ENCODE assay signal across 26 mouse cellular contexts in genomic region chr5:150543184-150543583, GRCm38 (mm10). TPM values are rescaled to one million over a fixed set of nuclear protein-coding genes. Genes with fewer than 3 reads are reported as not detected.
A peak's percentile ranks its signal among the peaks of the same experiment; 100 is the strongest.
DNase-seq lines count a peak whose midpoint lies in the region; ATAC-seq and TF ChIP-seq lines count a peak whose summit lies in the region.
"Had no signal": no experiment of that assay in that cellular context is flagged by ENCODE, and none has a peak within 500 bp of the region (broad histone marks: within the 10 kb centered on the region; RNA-seq: fewer than 3 reads in every experiment).

No protein-coding gene starts in this region.

- peak; percentile 21 for DNase-seq in heart, adult 11 months
- DNase-seq in heart, postnatal 4 days, result no peak
- DNase-seq in lung, postnatal 25 days (ENCODE audit: low spot score), result no peak
- DNase-seq in MEL (ENCODE audit: low read depth, low spot score), result no peak
- DNase-seq in lung, postnatal 36 days, result peak; percentile 3
- DNase-seq: adrenal gland, adult 2 months; adrenal gland, postnatal 25 days; cerebellum, adult 2 months; cerebellum, postnatal 10 days; gastrocnemius, postnatal 14 days had no signal

- TF ChIP-seq EP300 in MEL (IDR thresholded peaks at IDR 0.05; ENCODE audit: low read depth in 1 of 2, low read length in 2 of 2), result no peak

- no peaks in the 10 kb centered on the region for H3K9me3 ChIP-seq in lung, embryonic 15.5 days
- H3K9me3 ChIP-seq in MEL (replicated peaks; ENCODE audit: insufficient read depth, low read length), result no peaks in the 10 kb centered on the region
- peaks cover 2% of the 10 kb centered on the region; the same call in 1 of the 2 replicates for H3K9me3 ChIP-seq in forebrain, embryonic 13.5 days (replicated peaks)
- H3K9me3 ChIP-seq: embryonic facial prominence, embryonic 15.5 days; forebrain, embryonic 15.5 days; heart, embryonic 12.5 days; hindbrain, embryonic 15.5 days had no signal

- no peak for TF ChIP-seq RAD21 in MEL (IDR thresholded peaks at IDR 0.05; ENCODE audit: low read depth, low read length)

- no peak for TF ChIP-seq POLR2A in MEL (IDR thresholded peaks at IDR 0.05; ENCODE audit: control insufficient read depth in 1 of 2, insufficient read depth in 1 of 2, low read depth in 1 of 2, low read length in 2 of 2, poor library complexity in 1 of 2)

- H3K9ac ChIP-seq in lung, embryonic 15.5 days, result no peak overlapping the region
- H3K9ac ChIP-seq in MEL (ENCODE audit: control insufficient read depth, low read depth, low read length, poor library complexity, severe bottlenecking), result no peak overlapping the region
- no peak overlapping the region for H3K9ac ChIP-seq in forebrain, embryonic 13.5 days
- H3K9ac ChIP-seq: embryonic facial prominence, embryonic 15.5 days; forebrain, embryonic 15.5 days; heart, embryonic 12.5 days; hindbrain, embryonic 15.5 days had no signal

- no peak for TF ChIP-seq CTCF in MEL (IDR thresholded peaks at IDR 0.05 in 2 of 3, conservative IDR thresholded peaks at IDR 0.05 in 1 of 3; ENCODE audit: control insufficient read depth in 1 of 3, insufficient read depth in 1 of 3, low read depth in 2 of 3, low read length in 3 of 3, poor library complexity in 1 of 3, severe bottlenecking in 1 of 3)

- no peak overlapping the region for H3K4me2 ChIP-seq in lung, embryonic 15.5 days
- no peak overlapping the region for H3K4me2 ChIP-seq in forebrain, embryonic 13.5 days
- H3K4me2 ChIP-seq: embryonic facial prominence, embryonic 15.5 days; forebrain, embryonic 15.5 days; heart, embryonic 12.5 days; hindbrain, embryonic 15.5 days had no signal

- no peak overlapping the region for H3K4me3 ChIP-seq in lung, embryonic 15.5 days
- H3K4me3 ChIP-seq in MEL (ENCODE audit: control insufficient read depth in 1 of 2, insufficient read depth in 1 of 2, low read depth in 2 of 2, low read length in 2 of 2), result no peak overlapping the region
- H3K4me3 ChIP-seq in forebrain, embryonic 13.5 days, result no peak overlapping the region
- H3K4me3 ChIP-seq: embryonic facial prominence, embryonic 15.5 days; erythroblast, embryonic 14.5 days; forebrain, embryonic 10.5 days; forebrain, embryonic 15.5 days; heart, embryonic 12.5 days; hindbrain, embryonic 15.5 days had no signal

- peak; percentile 35; the same call in 1 of the 2 replicates for ATAC-seq in lung, embryonic 15.5 days (ENCODE audit: borderline replicate concordance, extremely low read depth, low FRiP score, low TSS enrichment)
- ATAC-seq in forebrain, embryonic 13.5 days, result no peak
- ATAC-seq: forebrain, embryonic 15.5 days had no signal

- 47% methylated on average over 2 of the region's 2 CpGs for WGBS in lung, embryonic 15.5 days
- 95% methylated on average over 2 of the region's 2 CpGs for WGBS in forebrain, embryonic 13.5 days

- no peaks in the 10 kb centered on the region for H3K79me2 ChIP-seq in MEL (ENCODE audit: control insufficient read depth, insufficient read depth, low read length, poor library complexity)

- no peak overlapping the region for H3K27ac ChIP-seq in lung, embryonic 15.5 days
- H3K27ac ChIP-seq in MEL (ENCODE audit: control insufficient read depth, low read depth, low read length), result no peak overlapping the region
- no peak overlapping the region for H3K27ac ChIP-seq in forebrain, embryonic 13.5 days
- H3K27ac ChIP-seq: embryonic facial prominence, embryonic 15.5 days; forebrain, embryonic 10.5 days; forebrain, embryonic 15.5 days; hindbrain, embryonic 15.5 days had no signal

- H3K4me1 ChIP-seq in lung, embryonic 15.5 days, result no peaks in the 10 kb centered on the region
- no peaks in the 10 kb centered on the region for H3K4me1 ChIP-seq in MEL (ENCODE audit: control insufficient read depth in 1 of 2, insufficient read depth in 2 of 2, low read length in 2 of 2)
- H3K4me1 ChIP-seq in forebrain, embryonic 13.5 days, result 0 out of 2 replicates have a peak, but pooled peaks cover 3% of the 10 kb centered on the region
- H3K4me1 ChIP-seq: embryonic facial prominence, embryonic 15.5 days; forebrain, embryonic 10.5 days; forebrain, embryonic 15.5 days; heart, embryonic 12.5 days; hindbrain, embryonic 15.5 days had no signal

- no peaks in the 10 kb centered on the region for H3K27me3 ChIP-seq in lung, embryonic 15.5 days
- H3K27me3 ChIP-seq in MEL (ENCODE audit: control insufficient read depth in 1 of 2, insufficient read depth in 2 of 2, low read length in 2 of 2), result no peaks in the 10 kb centered on the region
- no peaks in the 10 kb centered on the region for H3K27me3 ChIP-seq in forebrain, embryonic 13.5 days
- H3K27me3 ChIP-seq: embryonic facial prominence, embryonic 15.5 days; forebrain, embryonic 15.5 days; heart, embryonic 12.5 days; hindbrain, embryonic 15.5 days had no signal

- peaks cover 17% of the 10 kb centered on the region for H3K36me3 ChIP-seq in lung, embryonic 15.5 days
- peaks cover 0 to 8% of the 10 kb centered on the region in 2 experiments; a peak in 2 of 4 replicates for H3K36me3 ChIP-seq in MEL (ENCODE audit: control insufficient read depth in 1 of 2, insufficient read depth in 2 of 2, low read length in 2 of 2)
- peaks cover 27% of the 10 kb centered on the region for H3K36me3 ChIP-seq in forebrain, embryonic 13.5 days (ENCODE audit: poor library complexity, severe bottlenecking)

TF ChIP-seq in MEL, 35 proteins besides CTCF, POLR2A, EP300 and RAD21:
- TF ChIP-seq GATA1 (IDR thresholded peaks at IDR 0.05; ENCODE audit: low read depth, low read length) (no peak), CHD1 (IDR thresholded peaks at IDR 0.05; ENCODE audit: low read depth, low read length) (no peak), KAT2A (conservative IDR thresholded peaks at IDR 0.05; ENCODE audit: low read depth, low read length) (peak; percentile 42; the same call in 1 of the 2 replicates)

RNA-seq across cellular contexts. Expression of gene Brca2, which starts 20.8 kb away (rescaled TPM):
- total RNA-seq in heart, postnatal 4 days (2021), result 10 to 100 TPM; 19.6 to 22.8 TPM
- polyA plus RNA-seq in lung, embryonic 15.5 days (2015; fragmentation: Nextera tagmentation; extraction: Ambion mirVana), result 23.8 and 29.2 TPM in 2 replicates
- 29.8 and 31.2 TPM in 2 replicates for total RNA-seq in MEL (2012; rRNA removed)
- 100 to 1,000 TPM in 1 of 2 experiments, 10 to 100 TPM in 1; 53.4 to 239 TPM for polyA plus RNA-seq in MEL (2012; ENCODE audit: insufficient read depth in 1 of 2, insufficient read length in 2 of 2, low read depth in 1 of 2, low replicate concordance in 2 of 2, missing spikeins in 1 of 2)
- 23.9 and 29.0 TPM in 2 replicates for polyA plus RNA-seq in forebrain, embryonic 13.5 days (2015; fragmentation: Nextera tagmentation; extraction: Ambion mirVana)

RNA-seq across cellular contexts. Expression of gene Zar1l, which starts 25.2 kb away (rescaled TPM):
- not detected for total RNA-seq in heart, postnatal 4 days (2021)
- polyA plus RNA-seq in lung, embryonic 15.5 days (2015; fragmentation: Nextera tagmentation; extraction: Ambion mirVana), result not detected in 2 replicates
- not detected in 2 replicates for total RNA-seq in MEL (2012; rRNA removed)
- polyA plus RNA-seq in MEL (2012; ENCODE audit: insufficient read depth in 1 of 2, insufficient read length in 2 of 2, low read depth in 1 of 2, low replicate concordance in 2 of 2, missing spikeins in 1 of 2), result not detected
- polyA plus RNA-seq in forebrain, embryonic 13.5 days (2015; fragmentation: Nextera tagmentation; extraction: Ambion mirVana), result not detected in 2 replicates
- total RNA-seq: adrenal gland, adult 2 months; adrenal gland, postnatal 25 days; gastrocnemius, adult 18-20 months; gastrocnemius, postnatal 14 days; heart, adult 8-10 months; heart, postnatal 25 days had no signal
- polyA plus RNA-seq: adrenal gland, adult 2 months; C2C12; cerebellum, adult 2 months; embryonic facial prominence, embryonic 11.5 days; embryonic facial prominence, embryonic 15.5 days; erythroblast, embryonic 14.5 days; forebrain, embryonic 10.5 days; forebrain, embryonic 15.5 days; gonadal fat pad, adult 2 months; heart, embryonic 12.5 days; heart, embryonic 16.5 days; hindbrain, embryonic 11.5 days; hindbrain, embryonic 15.5 days had no signal

RNA-seq across cellular contexts. Expression of gene N4bp2l1, which starts 53.8 kb away (rescaled TPM):
- total RNA-seq in heart, postnatal 4 days (2021), result 1 to 10 TPM; 2.5 to 2.6 TPM
- polyA plus RNA-seq in lung, embryonic 15.5 days (2015; fragmentation: Nextera tagmentation; extraction: Ambion mirVana), result 4.7 and 5.8 TPM in 2 replicates
- total RNA-seq in MEL (2012; rRNA removed), result 2.6 and 2.9 TPM in 2 replicates
- 10 to 100 TPM in 1 of 2 experiments, not detected in 1; 15.0 TPM for polyA plus RNA-seq in MEL (2012; ENCODE audit: insufficient read depth in 1 of 2, insufficient read length in 2 of 2, low read depth in 1 of 2, low replicate concordance in 2 of 2, missing spikeins in 1 of 2)
- 4.2 and 4.5 TPM in 2 replicates for polyA plus RNA-seq in forebrain, embryonic 13.5 days (2015; fragmentation: Nextera tagmentation; extraction: Ambion mirVana)

Comparison
In these comparisons a context has a peak if more than half of its experiments do, and no peak if none do; other contexts are left out.
1. DNase-seq: peak in heart, adult 11 months (single experiment) and lung, postnatal 36 days (single experiment); none in heart, postnatal 4 days (single experiment), lung, postnatal 25 days (single experiment) and MEL (single experiment).